Mouse (Mus musculus) ovary, adult 18-20 months (tissue): ENCODE results near the gene Treh.

Source experiments
- DNase-seq: peaks from one replicate; pipeline ENCODE4 v3.0.0; 2022; ENCODE audit warnings: low spot score, mixed read lengths

Gene Treh

DNA sequence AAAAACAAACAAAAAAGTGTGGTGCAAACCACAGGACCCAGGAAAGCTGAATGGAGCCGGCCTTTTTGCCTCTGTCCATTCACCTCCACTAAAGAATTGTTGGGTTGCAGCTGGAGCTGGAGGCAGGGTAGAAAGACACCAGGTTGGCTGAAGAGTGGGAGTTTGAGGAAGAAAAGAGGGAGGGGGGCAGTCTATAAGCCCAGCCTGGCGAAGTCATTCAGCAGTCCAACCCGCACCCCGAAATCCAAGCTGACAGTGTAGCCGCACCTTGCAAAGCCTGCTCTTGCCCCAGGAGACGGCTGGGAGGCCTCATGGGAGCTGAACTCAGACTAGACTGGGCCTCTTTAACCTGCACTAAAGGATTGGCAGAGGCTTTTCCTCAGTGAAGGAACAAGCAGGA, 62.9 kb downstream of the Treh start:
- no peak for DNase-seq
